Mouse (Mus musculus): Measurements from ENCODE around the gene Atp6v1g2. TPM values are rescaled to one million over a fixed set of nuclear protein-coding genes. Genes with fewer than 3 reads are reported as not detected.

The Atp6v1g2 gene
- total and polyA plus RNA-seq, 2 experiments from 2014 or later, result 81.4 to 146 TPM

DNA sequence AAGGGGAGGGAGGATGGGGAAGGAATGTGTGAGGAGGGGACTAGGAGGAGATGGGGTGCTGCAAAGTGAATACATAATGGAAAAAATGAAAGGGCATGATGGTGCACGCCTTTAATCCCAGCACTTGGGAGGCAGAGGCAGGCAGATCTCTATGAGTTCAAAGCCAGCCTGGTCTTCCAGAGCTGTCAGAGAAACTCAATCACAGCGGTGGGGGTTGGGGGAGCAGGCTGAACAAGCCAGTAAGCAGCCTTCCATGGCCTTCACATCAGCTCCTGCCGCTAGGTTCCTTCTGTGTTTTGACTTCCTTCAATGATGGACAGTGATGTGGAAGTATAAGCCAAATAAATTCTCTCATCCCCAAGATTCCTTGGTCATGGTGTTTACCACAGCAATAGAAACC lies 21.8 kb downstream of the Atp6v1g2 start:
- TF ChIP-seq CTCF (IDR thresholded peaks at IDR 0.05; ENCODE audit: low read depth), result no peak
- Histone ChIP-seq H3K9ac (no peak overlapping the region), H3K4me2 (ENCODE audit: low read depth) (no peak overlapping the region), H3K36me3 (ENCODE audit: insufficient read depth) (peaks cover 40% of the 10 kb centered on the region), H3K27me3 (ENCODE audit: insufficient read depth, low read length) (no peaks in the 10 kb centered on the region), H3K9me3 (ENCODE audit: low read length) (no peaks in the 10 kb centered on the region), H3K4me1 (ENCODE audit: insufficient read depth) (no peaks in the 10 kb centered on the region), H3K4me3 (ENCODE audit: low read depth, low read length) (no peak overlapping the region), H3K27ac (ENCODE audit: low read depth, low read length) (no peak overlapping the region)
- 81% methylated on average over 3 of the region's 3 CpGs for WGBS
- ATAC-seq, result no peak
- no peak for DNase-seq

DNA sequence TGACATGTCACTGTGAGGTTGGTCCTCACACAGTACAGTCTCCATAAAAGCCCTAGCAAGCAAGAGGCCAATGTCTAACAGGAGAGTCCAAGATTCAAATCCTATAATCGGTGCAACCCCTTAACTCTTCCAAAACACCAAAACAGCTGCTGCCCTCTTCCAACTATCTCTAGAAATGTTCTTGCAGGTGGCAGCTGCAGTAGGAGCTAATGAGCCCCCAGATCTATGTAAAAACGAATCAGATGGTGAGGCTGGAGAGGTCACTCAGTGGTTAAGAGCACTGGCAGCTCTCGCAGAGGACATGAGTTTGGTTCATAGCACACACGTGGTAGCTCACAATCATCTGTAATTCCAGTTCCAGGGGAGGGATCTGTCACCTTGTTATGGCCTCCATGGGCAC lies 22.2 kb downstream of the Atp6v1g2 start:
- H3K4me1 ChIP-seq (ENCODE audit: insufficient read depth), result no peaks in the 10 kb centered on the region
- WGBS, result 62% methylated on average over 4 of the region's 4 CpGs
- no peak for ATAC-seq

DNA sequence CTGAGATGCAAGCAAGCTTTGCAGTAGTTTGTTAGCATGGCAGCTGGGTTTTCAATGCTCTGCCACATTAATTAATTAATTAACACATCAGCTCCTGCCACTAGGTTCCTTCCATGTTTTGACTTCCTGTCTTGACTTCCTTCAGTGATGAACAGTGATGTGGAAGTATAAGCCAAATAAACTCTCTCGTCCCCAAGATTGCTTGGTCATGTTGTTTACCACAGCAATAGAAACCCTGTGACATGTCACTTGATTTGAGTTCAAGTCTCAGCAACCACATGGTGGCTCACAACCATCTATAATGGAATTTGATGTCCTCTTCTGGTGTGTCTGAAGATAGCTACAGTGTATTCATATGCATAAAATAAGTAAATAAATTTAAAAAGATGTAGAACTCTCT lies 23.9 kb downstream of the Atp6v1g2 start:
- ATAC-seq (no peak), DNase-seq (no peak)
- TF ChIP-seq CTCF (IDR thresholded peaks at IDR 0.05; ENCODE audit: low read depth), result no peak
- no peaks in the 10 kb centered on the region for H3K9me3 ChIP-seq (ENCODE audit: low read length)
- H3K27me3 ChIP-seq (ENCODE audit: insufficient read depth, low read length), result no peaks in the 10 kb centered on the region
- H3K9ac ChIP-seq, result no peak overlapping the region
- 62% methylated on average over 1 of the region's 1 CpGs for WGBS
- H3K27ac ChIP-seq (ENCODE audit: low read depth, low read length), result no peak overlapping the region
- no peak overlapping the region for H3K4me3 ChIP-seq (ENCODE audit: low read depth, low read length)
- H3K4me1 ChIP-seq (ENCODE audit: insufficient read depth), result no peaks in the 10 kb centered on the region
- no peak overlapping the region for H3K4me2 ChIP-seq (ENCODE audit: low read depth)
- peaks cover 21% of the 10 kb centered on the region for H3K36me3 ChIP-seq (ENCODE audit: insufficient read depth)

More for the DNA sequence above, 22.2 kb downstream of the Atp6v1g2 start:
- H3K9ac ChIP-seq, result no peak overlapping the region
- TF ChIP-seq CTCF (IDR thresholded peaks at IDR 0.05; ENCODE audit: low read depth), result no peak
- no peaks in the 10 kb centered on the region for H3K27me3 ChIP-seq (ENCODE audit: insufficient read depth, low read length)
- no peak for DNase-seq
- H3K4me2 ChIP-seq (ENCODE audit: low read depth), result no peak overlapping the region
- no peaks in the 10 kb centered on the region for H3K9me3 ChIP-seq (ENCODE audit: low read length)
- no peak overlapping the region for H3K4me3 ChIP-seq (ENCODE audit: low read depth, low read length)
- H3K27ac ChIP-seq (ENCODE audit: low read depth, low read length), result no peak overlapping the region
- H3K36me3 ChIP-seq (ENCODE audit: insufficient read depth), result peaks cover 35% of the 10 kb centered on the region

DNA sequence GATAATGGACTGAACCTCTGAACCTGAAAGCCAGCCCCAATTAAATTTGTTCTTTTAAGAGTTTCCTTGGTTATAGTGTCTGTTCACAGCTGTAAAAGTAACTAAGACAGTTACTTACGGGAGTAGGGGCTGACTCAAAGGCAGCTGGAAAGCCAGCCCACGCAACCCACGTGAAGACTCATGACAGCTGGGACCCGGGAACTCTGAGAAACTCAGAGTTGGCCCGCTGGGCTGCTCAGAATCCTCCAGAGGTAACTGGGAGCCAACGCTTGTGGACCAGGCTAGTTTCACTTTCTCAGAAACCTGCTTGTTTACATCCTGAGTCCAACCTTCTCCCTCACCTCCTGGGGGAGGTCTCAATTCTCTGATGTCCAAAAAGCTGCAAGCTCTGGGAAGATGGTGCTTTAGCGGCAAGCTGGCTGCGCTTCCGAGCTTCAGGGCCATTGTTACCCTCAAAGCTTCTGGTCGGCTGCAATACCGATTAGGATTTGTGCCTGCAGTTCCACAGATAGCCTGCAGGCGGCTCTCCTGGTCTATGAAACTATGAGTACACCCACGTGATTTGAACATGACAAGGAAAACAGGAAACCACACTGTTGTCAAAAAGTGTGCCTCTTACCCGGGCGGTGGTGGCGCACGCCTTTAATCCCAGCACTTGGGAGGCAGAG lies 24.5 kb downstream of the Atp6v1g2 start:
- 13% methylated on average over 17 of the region's 17 CpGs for WGBS
- Histone ChIP-seq H3K9me3 (ENCODE audit: low read length) (no peaks in the 10 kb centered on the region), H3K27ac (ENCODE audit: low read depth, low read length) (no peak overlapping the region), H3K27me3 (ENCODE audit: insufficient read depth, low read length) (no peaks in the 10 kb centered on the region), H3K4me2 (ENCODE audit: low read depth) (peak overlapping the region; percentile 29), H3K9ac (no peak overlapping the region), H3K36me3 (ENCODE audit: insufficient read depth) (peaks cover 16% of the 10 kb centered on the region), H3K4me3 (ENCODE audit: low read depth, low read length) (no peak overlapping the region), H3K4me1 (ENCODE audit: insufficient read depth) (no peaks in the 10 kb centered on the region)
- TF ChIP-seq CTCF (IDR thresholded peaks at IDR 0.05; ENCODE audit: low read depth), result peak; percentile 88
- DNase-seq (peak; percentile 89), ATAC-seq (peak; percentile 28)

DNA sequence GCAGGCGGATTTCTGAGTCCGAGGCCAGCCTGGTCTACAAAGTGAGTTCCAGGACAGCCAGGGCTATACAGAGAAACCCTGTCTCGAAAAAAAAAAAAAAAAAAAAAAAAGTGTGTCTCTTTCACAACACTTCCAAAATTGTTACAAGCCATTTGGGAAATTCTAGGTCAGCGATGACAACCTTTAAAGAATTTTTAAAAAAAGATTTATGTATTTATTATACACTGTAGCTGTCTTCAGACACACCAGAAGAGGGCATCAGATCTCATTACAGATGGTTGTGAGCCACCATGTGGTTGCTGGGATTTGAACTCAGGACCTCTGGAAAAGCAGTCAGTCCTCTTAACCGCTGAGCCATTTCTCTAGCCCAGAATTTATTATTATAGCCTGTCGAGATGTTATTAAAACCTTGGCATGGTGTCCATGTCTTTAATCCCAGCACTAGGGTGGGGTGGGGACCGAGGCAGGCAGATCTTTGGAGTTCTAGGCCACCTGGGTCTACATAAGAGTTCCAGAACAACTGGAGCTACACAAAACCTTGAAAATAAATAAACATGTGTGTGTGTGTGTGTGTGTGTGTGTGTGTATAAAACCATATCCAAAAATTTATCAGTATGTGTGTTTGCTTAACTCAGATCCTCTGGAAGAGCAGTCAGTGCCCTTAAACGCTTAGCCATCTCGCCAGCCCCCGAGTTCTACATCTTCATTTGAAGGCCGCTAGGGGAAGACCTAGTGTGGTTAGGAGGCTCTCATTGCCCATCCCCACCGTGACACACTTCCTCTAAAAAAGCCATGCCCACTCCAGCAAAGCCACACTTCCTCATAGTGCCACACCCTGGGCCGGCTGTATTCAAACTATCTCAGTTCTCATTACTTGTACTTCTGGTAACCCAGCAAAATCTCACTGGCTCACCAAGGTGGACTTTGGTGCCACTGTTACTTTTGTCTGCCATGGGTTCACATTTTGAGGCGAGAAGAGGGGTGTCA lies 25.3 kb downstream of the Atp6v1g2 start:
- 67% methylated on average over 13 of the region's 14 CpGs for WGBS
- no peak for ATAC-seq
- no peaks in the 10 kb centered on the region for H3K27me3 ChIP-seq (ENCODE audit: insufficient read depth, low read length)
- no peak for TF ChIP-seq CTCF (IDR thresholded peaks at IDR 0.05; ENCODE audit: low read depth)
- no peak overlapping the region for H3K9ac ChIP-seq
- no peak overlapping the region for H3K4me2 ChIP-seq (ENCODE audit: low read depth)
- H3K36me3 ChIP-seq (ENCODE audit: insufficient read depth), result peaks cover 7% of the 10 kb centered on the region
- DNase-seq, result no peak
- no peaks in the 10 kb centered on the region for H3K4me1 ChIP-seq (ENCODE audit: insufficient read depth)
- no peak overlapping the region for H3K4me3 ChIP-seq (ENCODE audit: low read depth, low read length)
- H3K27ac ChIP-seq (ENCODE audit: low read depth, low read length), result no peak overlapping the region
- no peaks in the 10 kb centered on the region for H3K9me3 ChIP-seq (ENCODE audit: low read length)

DNA sequence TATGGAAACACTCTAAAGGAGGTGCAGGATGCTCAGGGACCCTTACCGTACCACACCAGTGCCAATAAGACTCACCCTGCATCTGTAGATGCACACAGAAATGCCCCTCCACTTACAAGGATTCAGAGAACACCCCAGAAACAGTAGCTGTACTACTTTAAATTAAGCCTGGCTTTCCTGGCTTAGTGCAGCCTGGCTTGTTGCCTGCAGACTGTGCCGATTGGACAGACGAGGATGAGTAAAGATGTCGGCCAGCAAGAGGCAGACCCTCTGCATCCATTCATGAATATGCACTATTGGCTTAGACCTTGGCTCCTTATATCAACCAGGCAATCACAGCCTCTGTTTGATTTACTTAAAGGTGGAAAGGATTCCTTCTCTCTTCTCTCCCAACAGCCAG lies 26.2 kb downstream of the Atp6v1g2 start:
- no peak for TF ChIP-seq CTCF (IDR thresholded peaks at IDR 0.05; ENCODE audit: low read depth)
- no peaks in the 10 kb centered on the region for H3K9me3 ChIP-seq (ENCODE audit: low read length)
- WGBS, result 60% methylated on average over 4 of the region's 4 CpGs
- DNase-seq (no peak), ATAC-seq (no peak)
- no peaks in the 10 kb centered on the region for H3K36me3 ChIP-seq (ENCODE audit: insufficient read depth)
- no peaks in the 10 kb centered on the region for H3K4me1 ChIP-seq (ENCODE audit: insufficient read depth)
- no peaks in the 10 kb centered on the region for H3K27me3 ChIP-seq (ENCODE audit: insufficient read depth, low read length)
- H3K27ac ChIP-seq (ENCODE audit: low read depth, low read length), result no peak overlapping the region
- no peak overlapping the region for H3K9ac ChIP-seq
- H3K4me2 ChIP-seq (ENCODE audit: low read depth), result no peak overlapping the region
- no peak overlapping the region for H3K4me3 ChIP-seq (ENCODE audit: low read depth, low read length)

DNA sequence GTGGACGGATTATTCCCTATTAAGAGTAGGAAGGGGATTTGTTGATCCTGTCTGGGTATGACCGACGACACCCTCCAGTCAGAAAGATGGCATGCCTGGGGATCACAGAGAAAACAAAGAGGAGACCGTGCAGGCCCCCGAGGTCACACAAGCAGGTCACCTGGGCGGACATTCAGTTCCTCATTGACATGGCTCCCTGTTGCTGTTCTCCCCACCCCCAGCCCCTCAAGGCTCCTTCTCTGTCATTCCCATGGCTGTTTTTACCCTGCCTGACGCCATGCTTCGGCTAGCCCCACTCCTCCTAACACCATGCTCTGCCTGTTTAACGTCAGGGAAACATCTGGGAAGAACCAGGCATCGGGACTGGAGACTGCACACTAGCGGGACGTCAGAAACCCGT lies 28.2 kb downstream of the Atp6v1g2 start:
- no peaks in the 10 kb centered on the region for H3K36me3 ChIP-seq (ENCODE audit: insufficient read depth)

More for the DNA sequence above, 28.2 kb downstream of the Atp6v1g2 start:
- no peaks in the 10 kb centered on the region for H3K9me3 ChIP-seq (ENCODE audit: low read length)
- H3K9ac ChIP-seq, result no peak overlapping the region
- H3K4me3 ChIP-seq (ENCODE audit: low read depth, low read length), result no peak overlapping the region
- H3K4me1 ChIP-seq (ENCODE audit: insufficient read depth), result no peaks in the 10 kb centered on the region
- H3K4me2 ChIP-seq (ENCODE audit: low read depth), result no peak overlapping the region
- no peak overlapping the region for H3K27ac ChIP-seq (ENCODE audit: low read depth, low read length)
- no peaks in the 10 kb centered on the region for H3K27me3 ChIP-seq (ENCODE audit: insufficient read depth, low read length)
- 77% methylated on average over 13 of the region's 13 CpGs for WGBS
- DNase-seq (no peak), ATAC-seq (no peak)
- TF ChIP-seq CTCF (IDR thresholded peaks at IDR 0.05; ENCODE audit: low read depth), result no peak
